Mouse (Mus musculus): ENCODE results near the gene Iglon5.

Iglon5 gene

DNA sequence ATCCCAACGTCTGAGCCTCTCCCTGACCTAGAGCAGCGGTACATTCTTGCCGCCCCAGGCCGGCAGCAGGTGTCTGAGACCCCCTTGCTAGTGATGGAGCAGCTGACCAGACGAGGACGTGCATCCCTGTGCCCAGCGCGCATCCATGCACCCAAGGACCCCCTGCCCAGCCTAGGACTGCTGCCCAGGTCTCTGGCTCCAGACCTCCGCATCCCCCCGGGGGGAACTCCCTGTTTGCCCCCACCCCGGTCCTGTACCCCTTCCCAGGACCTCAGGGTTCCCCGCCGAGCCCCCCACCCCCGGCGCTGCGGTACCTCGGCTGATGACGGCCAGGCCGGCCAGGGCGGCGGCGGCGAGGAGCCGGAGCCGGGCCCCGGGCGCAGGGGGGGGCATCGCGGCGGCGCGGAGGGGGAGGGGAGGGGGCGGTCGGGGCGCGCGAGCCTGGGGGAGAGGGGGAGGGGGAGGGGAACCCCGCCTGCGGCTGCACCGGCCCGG, at the start of gene Iglon5:
Iglon5 (minus strand) TSS at position 445 of the 495 bp plus-strand sequence.
- no peak for DNase-seq

DNA sequence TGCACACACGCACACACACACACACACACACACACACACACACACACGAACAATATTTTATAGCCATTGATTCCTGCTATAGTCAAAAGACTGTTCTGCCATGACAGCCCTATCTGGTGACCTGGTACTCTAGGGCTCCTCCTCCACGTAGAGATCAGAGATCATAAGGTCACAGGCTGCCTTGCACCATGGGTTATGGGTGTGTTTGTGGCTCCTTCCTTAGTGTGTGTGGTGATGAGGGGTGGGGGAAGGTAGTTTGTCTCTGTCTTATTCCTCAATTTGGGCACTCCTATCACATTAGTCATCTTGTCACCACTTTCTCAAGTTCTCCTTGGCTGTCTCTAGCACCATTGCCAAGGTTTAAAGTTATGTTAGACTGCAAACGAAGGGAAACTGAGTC, 48.6 kb upstream of the Iglon5 start:
- DNase-seq, result no peak

DNA sequence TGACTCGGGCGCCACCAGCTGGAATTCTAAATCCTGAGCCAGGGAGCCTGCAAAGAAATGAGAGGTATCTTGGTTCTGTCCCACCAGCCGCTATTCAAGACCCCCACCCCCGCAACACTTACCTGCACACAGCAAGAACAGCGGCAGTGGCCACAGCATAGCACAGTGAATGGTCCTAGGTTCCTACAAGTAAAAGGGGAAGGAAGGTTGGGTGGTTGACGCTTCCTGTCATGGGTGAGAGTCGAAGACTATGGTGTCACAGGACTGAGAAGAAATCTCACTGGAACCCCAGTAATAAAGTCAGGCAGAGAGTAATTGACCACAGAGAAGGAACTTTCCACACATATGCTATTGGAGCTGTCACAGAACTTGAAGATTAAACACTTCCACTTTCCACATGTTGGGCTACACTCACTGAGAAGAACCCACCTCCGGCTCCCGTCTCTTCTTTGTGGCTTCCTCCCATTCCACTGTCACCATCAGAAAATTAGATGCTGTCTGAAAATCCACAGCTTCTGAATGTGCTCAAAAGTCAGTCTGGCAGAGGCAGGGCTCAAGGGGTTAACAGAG, 43.1 kb upstream of the Iglon5 start:
- no peak for DNase-seq

DNA sequence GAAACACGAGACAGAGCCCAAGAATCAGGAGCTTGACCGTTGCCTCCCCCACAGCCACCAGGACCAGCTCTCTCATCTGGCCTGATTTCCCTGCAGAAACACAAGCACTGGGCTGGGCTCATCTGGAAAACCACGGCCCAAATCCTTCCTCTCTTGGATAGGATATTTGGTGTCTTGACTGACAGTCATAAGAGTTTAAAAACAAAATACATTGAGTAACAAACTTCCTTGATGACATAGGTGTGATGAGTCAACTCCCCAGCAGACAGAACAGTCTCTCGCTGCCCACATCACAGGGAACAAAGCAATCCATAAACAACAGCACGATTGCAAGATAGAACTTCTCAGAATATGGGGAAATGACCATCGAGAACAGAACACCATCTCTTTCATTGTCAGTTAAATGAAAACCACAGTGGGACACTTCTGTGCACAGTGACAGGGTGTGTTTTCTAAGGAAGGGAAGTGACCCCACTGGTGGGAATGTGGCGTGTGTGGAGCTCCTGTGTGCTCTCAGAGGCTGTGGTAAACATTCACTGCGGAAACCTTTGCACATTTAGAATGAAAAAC, 40.4 kb upstream of the Iglon5 start:
- no peak for DNase-seq

DNA sequence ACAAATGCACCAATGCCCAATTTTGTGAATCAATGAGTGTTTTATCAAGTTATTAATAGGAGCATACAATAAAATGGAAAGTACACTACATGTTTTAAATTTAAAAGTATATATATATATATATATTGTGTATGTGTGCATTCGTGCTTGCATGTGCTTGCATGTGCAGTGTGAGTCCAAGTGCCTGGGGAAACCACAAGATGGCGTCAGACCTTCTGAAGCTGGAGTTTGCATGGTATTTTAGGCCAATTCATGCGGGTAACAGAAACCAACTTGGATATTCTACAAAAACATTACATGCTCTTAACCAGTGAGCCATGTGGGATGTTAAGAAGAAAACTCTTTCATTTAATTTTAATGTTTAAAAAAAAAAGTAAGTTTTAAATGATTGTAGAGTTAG, 35.4 kb upstream of the Iglon5 start:
- no peak for DNase-seq

DNA sequence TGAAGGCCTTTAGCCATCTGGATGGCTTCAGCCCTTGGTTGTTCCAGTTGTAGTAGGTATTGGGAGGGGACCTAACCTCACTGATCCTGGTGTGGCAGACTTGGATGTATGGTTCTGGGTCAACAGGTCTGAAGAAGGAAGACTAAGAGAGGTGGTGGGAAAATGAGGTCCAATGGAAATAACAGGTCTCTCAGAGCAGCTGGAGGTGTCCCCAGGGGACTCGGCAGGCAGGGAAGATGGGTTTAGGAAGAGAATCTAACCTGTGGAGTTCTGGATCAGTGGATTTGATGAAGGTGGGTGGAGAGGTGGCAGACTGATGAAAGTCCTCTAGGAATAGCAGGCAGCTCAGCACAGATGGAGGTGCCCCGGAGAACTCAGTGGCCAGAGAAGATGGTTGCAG, 32.9 kb upstream of the Iglon5 start:
- DNase-seq, result no peak

DNA sequence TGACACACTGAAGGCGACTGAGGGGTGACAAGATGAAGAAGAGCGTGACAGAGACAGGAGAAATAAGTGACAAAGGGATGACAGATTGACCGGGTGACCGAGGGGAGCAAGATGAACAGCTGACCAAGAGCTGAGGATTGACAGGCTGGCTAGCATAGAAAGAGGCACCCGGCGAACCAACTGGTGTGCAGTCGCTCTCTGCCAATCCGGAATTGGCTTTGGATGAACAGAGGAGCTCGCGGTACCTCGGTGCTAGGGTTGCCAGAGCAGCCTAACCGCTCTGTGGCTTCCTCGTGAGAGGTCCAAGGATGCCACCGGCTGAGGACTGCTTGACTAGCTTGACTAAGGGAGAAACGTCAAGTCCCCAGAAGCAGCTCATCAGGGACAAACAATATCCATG, 28.5 kb upstream of the Iglon5 start:
- DNase-seq, result no peak

DNA sequence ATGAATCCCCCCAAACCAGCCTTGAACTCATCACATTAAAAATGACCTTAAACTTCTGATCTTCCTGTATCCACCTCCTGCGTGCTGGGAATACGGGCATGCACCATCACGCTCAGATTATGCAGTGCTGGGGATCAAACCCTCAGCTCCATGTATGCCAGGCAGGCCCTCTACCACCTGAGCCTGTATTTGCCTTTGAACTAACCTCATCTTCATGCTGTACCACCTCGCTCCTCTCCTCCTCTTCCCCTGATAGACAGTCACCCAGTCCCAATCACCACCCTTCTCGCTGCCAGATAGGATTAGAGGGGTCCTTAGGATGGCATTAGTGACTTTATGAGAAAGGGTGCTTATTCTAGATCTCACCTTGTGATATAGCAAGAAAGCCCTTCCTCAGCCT, 25.2 kb upstream of the Iglon5 start:
- DNase-seq, result no peak

DNA sequence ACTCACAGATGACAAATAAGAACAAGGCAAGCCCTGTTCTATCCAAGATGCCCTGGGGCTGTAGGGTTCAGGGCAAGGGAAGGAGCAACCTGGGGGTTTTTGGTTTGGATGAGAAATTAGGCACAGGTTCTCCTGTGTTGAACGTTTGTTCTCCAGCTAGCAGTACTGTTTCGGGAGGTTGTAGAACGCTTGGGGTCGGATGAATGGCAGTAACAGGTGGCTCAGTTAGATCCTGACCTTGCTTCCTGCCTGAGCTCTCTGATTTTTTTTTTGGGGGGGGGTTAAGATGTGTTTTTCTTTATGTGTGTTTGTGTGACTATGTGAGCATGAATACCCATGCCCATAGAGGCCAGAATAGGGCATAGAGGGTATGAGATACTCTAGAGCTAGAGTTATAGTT, 22.6 kb upstream of the Iglon5 start:
- DNase-seq, result no peak

DNA sequence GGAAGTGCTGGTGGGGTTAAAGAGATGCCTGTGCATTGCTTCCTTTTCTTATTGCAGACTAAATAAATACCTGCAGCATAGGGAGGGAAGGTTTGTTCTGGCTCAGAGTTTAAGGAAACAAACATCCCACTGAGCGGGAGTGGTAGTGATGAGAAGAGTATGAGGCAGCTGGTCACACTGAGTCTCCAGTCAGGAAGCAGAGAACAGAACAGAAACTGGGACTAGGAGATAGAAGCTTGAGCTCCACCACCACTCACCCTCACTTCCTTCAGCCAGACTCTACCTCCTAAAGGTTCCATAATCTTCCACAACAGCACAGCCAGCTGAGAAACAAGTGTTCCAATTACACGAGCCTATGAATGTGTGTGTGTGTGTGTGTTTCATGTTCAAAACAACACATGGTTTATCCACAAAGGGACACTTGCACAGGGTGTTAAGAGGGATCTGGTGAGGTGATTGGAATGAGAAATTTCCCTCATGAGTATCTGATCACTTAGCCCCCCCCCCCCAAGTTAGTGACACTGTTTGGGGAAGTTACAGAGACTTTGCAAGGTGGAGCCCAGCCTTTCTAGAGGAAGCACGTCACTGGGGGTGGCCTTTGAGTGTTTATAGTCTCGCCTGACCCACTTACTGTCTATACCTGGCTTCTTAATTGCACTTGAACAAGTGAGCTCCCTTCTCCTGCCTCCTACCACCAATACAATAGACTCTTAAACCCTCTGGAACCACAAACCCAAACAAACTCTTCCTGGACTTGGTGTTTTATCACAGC, 22.0 kb upstream of the Iglon5 start:
- DNase-seq, result no peak

DNA sequence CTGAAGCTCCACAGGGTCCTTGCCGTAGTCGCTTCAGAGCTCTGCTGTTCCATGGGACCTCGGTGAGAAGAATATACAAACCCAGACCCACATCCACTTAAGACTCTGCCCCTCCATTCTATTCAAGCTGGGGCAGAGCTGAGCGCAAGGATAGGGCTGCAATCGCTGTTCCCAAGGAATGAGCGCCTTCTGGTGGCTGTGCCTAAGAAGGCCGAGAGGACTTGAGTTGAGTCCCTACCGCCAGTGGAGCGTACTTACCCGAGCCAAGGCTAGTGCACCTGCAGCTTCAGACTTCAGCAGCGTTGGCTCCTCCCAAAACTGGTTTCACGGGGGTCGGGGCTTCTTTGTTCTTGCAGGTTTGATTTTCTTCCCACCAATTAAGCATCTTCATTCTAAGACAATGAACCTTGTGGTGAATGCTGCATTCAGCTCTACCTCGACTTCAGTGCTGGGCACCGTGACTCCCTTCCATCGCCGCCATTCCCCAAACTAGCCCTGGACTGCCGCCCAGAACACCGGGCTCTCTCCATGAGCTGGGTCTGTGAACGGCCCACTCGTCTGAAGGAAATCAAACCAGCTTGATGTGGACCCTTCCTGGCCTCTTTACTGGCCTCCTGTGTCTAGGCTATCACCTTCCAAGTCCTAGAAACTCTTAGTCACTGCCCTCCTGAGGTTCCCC, 5.6 kb upstream of the Iglon5 start:
- DNase-seq, result peak; percentile 43

DNA sequence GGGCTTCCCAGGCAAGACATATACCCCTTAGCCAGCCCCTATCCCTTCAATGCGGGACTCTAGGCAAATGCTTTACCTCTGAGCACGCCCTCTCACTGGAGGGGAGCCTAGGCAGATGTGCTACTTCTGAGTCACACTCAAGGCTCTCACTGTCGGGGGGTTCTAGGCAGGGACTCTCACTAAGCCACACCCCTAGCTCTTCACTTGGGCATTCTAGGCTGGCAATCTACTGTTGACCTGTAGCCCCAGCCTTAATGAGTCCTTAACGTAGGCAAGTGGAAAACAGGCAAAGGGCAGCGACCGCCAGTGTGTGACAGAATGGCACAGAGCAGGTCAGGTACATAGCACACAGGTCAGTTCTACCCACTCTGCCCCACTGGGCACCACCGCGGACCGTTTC, 986 bp upstream of the Iglon5 start:
- no peak for DNase-seq

DNA sequence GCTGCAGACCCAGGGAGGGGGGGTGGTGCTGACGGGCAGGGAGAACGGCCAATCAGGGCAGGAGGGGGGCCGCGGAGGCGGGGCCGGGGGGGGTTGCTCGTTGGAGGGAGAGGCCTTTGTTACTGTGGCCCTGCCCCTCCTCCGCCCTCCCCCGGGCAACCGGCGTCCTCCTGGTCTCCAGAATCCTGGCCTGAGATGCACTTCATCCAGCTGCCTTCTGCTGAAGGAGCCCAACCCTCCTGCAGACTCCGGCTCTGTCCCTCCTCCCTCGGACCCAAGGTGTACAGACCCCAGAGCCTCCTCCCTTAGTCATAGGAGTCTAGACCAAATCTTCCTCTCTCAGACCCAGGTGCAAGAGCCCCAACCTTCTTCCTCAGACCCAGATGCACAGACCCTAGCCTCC, 308 bp upstream of the Iglon5 start:
- DNase-seq, result peak; percentile 54

DNA sequence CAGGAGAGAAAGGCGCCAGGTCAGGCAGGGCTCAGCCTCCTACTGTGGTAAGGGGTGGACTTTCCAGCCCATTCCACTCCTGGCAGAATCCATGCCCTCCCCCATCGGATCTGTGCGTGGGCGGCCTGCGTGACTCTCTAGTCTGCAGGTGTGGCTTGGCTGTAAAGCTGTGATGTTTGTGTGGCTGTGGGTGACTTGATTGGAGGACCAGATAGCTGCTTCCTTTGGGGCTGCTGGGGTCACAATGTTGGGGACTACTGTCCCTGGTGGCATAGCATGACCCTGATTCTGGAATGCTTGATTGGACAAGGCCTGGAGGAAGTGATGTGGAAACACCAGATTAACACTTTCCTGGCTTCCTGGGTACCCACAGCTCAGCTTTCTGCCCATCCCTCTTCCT, 1.2 kb downstream of the Iglon5 start:
- no peak for DNase-seq

DNA sequence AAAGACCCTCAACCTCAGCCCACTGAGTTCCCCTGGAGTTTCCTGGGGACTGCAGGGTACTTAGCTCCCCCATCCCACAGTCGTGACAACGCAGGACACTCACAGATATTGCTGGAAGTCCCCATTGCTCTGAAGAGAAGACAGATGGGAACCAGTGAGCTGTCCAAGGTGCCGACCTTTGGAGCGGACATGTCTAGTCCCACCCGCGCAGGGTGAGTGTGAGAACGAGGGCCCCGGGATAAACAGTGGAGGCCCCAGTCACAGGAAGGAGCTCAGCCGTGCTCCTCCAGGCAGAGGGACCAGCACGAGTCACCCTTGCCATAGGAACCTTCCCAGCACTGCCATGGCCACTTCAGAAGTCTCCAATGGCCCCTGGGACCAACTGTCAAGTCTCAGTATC, 6.6 kb downstream of the Iglon5 start:
- DNase-seq, result peak; percentile 38

DNA sequence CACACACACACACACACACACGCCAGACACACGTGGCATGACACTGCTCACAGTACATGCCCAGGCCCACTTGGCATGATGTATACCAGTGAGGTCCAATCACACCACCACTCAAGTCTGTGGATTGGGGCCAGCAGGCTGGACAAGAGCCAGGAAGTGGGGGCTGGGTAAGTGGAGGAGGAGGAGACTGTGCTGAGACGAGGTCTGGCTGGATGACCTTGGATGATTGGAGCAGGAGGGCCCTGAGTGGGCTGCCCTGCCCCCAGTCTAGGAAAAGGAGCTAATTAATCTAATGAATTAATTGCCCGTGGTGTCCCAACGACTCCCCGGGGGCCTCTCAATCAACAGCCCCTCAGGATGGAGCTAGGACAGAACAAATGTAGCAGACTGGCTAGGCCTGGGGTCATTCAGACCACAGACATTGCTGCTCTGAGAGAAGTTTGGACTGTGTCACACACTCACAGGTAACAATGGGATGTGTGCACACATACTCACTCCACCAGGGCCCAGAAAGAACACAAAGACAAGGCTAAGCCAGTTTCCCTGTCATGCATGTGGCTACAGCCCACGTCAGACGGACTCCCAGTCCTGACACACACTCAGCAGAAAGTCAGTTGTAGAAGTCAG, 7.7 kb downstream of the Iglon5 start:
- DNase-seq, result peak; percentile 51

DNA sequence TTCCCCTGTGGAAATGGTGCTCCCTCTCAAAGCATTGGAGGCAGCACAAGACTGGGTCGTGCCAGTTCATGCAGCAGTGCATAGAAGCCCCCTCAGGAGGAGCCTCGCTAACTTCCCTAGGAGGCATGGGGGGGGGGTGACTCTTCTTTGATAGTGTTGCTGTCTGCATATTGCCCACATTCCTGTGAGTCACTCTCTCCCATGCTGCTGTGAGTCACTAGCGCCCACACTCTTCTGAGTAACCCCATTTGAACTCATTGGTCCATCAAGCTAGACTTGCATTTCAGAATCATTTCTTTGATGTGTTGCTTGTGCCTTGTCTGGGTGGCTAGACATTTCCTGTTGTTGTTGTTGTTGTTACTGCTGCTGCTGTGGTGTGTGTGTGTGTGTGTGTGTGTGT, 8.7 kb downstream of the Iglon5 start:
- DNase-seq, result no peak

DNA sequence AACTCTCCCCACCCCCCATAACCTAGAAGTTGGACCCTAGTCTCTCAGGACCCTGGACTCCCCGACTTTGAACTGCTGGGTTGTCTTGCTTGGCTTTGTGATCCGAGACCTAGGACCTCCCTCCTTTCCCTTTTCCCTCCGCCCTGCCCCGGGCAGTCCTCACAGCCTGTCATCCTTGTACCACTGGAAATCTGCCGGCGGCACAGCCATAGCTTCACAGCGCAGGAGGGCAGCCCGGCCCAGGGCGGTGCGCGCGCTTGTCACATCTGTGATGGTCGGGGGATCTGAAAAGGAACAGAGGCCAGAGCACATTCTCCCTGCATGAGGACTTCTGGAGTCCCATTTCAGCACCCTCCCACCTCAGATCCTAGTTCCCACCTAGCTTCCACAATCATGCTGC, 13.5 kb downstream of the Iglon5 start:
- DNase-seq, result no peak

DNA sequence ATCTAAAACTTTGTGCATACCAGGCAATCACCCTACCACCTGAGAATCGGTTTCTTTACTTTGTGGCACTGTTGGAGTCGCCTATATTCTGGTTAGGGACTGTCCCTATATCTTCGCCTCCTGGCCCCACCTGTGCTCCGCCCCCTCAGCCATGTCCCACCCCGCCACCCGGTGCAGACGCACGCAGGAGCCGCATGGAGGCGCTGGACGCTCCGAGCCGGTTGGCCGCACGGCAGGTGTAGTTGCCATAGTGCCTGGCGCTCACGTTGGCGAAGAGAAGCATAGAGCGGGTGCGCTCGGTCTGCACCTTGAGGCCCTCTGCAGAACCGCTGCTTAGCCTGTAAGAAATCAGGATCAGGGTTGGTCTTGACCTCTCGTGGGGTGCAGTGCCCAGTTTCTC, 14.2 kb downstream of the Iglon5 start:
- DNase-seq, result no peak

DNA sequence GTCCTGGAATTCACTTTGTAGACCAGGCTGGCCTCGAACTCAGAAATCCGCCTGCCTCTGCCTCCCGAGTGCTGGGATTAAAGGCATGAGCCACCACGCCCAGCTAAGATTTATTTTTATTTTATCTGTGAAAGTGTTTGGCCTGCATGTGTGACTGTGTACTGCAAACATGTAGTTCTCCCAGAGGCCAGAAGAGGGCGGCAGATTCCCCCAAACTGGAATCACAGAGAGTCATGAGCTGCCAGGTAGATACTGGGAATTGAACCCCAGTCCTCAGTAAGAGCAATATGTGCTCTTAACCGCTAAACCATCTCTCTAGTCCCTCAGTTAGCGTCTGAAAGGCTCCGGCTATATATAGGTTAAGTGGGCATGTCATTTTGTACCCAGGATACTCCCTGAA, 19.5 kb downstream of the Iglon5 start:
- peak; percentile 37 for DNase-seq

DNA sequence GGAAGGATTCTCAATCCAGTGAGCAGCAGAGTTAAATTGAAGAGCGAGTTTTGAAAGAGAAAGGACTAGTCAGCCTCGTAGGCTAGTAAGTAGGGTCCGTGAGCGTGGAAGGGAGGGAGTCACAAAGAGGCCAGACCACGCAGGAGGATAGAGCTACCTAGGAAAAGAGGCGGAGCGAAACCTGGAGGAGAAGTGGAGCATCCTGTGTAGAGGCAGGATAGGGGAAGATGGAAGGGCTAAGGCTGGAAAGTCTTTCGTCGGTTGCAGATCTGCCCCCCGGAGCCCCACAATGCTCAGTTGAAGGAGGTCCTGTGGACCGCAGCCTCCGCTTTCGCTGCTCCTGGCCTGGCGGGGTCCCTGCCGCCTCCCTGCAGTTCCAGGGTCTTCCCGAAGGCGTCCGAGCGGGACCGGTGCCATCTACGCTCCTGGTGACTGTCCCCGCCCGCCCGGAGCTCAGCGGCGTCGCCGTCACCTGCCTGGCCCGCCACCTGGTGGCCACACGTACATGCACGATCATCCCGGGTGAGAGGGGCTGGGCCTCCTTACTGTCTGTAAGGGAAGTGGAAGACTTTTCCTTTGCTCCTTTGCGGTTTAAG, 23.7 kb downstream of the Iglon5 start:
- DNase-seq, result peak; percentile 93

DNA sequence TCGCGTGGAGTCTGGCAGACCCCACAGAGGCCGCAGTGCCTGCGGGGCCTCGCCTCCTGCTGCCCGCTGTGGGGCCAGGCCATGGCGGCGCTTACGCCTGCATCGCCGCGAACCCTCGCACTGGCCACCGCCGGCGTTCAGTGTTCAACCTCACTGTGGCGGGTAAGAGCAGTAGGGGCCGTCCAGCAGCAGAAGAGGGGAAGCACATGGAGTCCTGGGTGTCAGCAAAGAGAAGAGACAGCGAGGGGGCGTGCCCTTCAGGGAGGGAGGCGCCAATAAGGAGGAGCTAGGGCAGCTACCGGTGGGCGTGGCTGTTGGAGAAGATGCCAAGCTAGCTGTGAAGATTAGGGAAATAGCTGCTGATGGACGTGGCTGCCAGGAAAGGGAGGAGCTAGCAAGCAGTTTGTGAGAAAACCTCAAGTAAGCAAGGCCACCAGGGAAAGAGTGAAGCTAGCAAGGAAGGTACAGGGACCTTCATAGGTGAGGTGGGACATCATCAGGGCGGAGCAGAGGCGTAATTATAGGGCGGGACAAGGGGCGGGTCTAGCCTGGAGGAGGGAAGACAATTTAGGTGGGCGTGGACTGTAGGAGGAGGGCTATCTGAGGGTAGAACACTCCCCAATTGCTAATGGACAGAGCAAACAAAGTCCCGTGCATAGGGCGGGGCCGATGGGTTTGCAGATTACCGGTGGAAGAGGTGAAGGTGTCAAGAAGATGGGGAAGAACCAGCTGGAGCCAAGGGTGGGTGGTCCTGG, 24.4 kb downstream of the Iglon5 start:
- peak; percentile 96 for DNase-seq
